24 mouse cellular contexts compared by ENCODE assay signal in the genomic region with DNA sequence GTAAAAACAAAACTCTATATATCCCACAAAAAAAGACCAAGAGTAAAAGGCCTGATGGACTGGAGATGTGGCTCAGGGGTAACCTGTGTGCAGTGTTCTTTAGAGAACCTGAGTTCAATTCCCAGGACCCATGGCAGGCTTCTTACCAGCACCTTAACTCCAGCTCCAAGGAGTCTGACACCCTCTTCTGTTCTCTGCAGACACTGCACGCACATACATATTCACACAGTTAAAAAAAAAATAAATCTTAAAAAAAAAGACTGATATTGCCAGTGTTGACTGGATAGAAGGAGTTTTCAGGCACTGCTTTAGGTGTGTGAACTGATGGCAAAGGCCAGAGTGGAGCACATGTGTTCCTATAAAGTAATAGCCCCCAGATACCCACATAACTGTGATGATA. TPM values are rescaled to one million over a fixed set of nuclear protein-coding genes. Genes with fewer than 3 reads are reported as not detected.
A peak's percentile ranks its signal among the peaks of the same experiment; 100 is the strongest.
DNase-seq lines count a peak whose midpoint lies in the region; ATAC-seq and TF ChIP-seq lines count a peak whose summit lies in the region.
"Had no signal": no experiment of that assay in that cellular context is flagged by ENCODE, and none has a peak within 500 bp of the region (broad histone marks: within the 10 kb centered on the region; RNA-seq: fewer than 3 reads in every experiment).

No protein-coding gene starts in this region.

- DNase-seq in gastrocnemius, adult 2 months, result no peak
- DNase-seq in gastrocnemius, adult 8-10 months (ENCODE audit: low spot score in 2 of 2), result no peak
- no peak for DNase-seq in lung, postnatal 0 days (ENCODE audit: low spot score)
- no peak for DNase-seq in lung, postnatal 36 days
- no peak for DNase-seq in spleen, postnatal 10 days (ENCODE audit: low spot score in 2 of 2)
- DNase-seq: adrenal gland, adult 2 months; adrenal gland, postnatal 25 days; cerebellum, adult 2 months; cerebellum, postnatal 14 days; embryo, embryonic 11 days; gastrocnemius, postnatal 10 days; heart, postnatal 10 days; heart, postnatal 4 days had no signal

- H3K4me1 ChIP-seq in intestine, postnatal 0 days (replicated peaks; ENCODE audit: control insufficient read depth, insufficient read depth, low read length), result no peaks in the 10 kb centered on the region
- H3K4me1 ChIP-seq in intestine, embryonic 16.5 days (ENCODE audit: control insufficient read depth, insufficient read depth, low read length), result peaks cover 3% of the 10 kb centered on the region; the same call in 1 of the 2 replicates
- peaks cover 3% of the 10 kb centered on the region; the same call in 1 of the 2 replicates for H3K4me1 ChIP-seq in lung, postnatal 0 days (ENCODE audit: insufficient read depth, low read depth, low read length)
- H3K4me1 ChIP-seq: hindbrain, embryonic 12.5 days had no signal

- 97% methylated on average over 1 of the region's 1 CpGs for WGBS in intestine, postnatal 0 days
- 86% methylated on average over 1 of the region's 1 CpGs for WGBS in intestine, embryonic 16.5 days
- WGBS in lung, postnatal 0 days, result 97% methylated on average over 1 of the region's 1 CpGs

- H3K36me3 ChIP-seq in intestine, postnatal 0 days (ENCODE audit: control insufficient read depth, insufficient read depth), result no peaks in the 10 kb centered on the region; the same call in 1 of the 2 replicates
- H3K36me3 ChIP-seq in intestine, embryonic 16.5 days (ENCODE audit: control insufficient read depth, insufficient read depth, low read length), result no peaks in the 10 kb centered on the region
- no peaks in the 10 kb centered on the region for H3K36me3 ChIP-seq in lung, postnatal 0 days (ENCODE audit: insufficient read depth, low read length)
- H3K36me3 ChIP-seq: embryonic facial prominence, embryonic 15.5 days; forebrain, embryonic 10.5 days; hindbrain, embryonic 12.5 days had no signal

- H3K9ac ChIP-seq in intestine, postnatal 0 days (ENCODE audit: low read depth, low read length), result no peak overlapping the region
- H3K9ac ChIP-seq in intestine, embryonic 16.5 days (ENCODE audit: low read depth, low read length), result no peak overlapping the region
- no peak overlapping the region for H3K9ac ChIP-seq in lung, postnatal 0 days (replicated peaks; ENCODE audit: low read depth)
- H3K9ac ChIP-seq: embryonic facial prominence, embryonic 15.5 days; hindbrain, embryonic 12.5 days had no signal

- intact Hi-C loops in gastrocnemius, adult 2 months (cut with DNase I), result no loop called here

- TF ChIP-seq CTCF in gastrocnemius, adult 2 months (IDR thresholded peaks at IDR 0.05), result peak; percentile 6
- TF ChIP-seq CTCF in intestine, postnatal 0 days (IDR thresholded peaks at IDR 0.05; ENCODE audit: low read depth), result peak; percentile 22; the same call in 1 of the 2 replicates
- TF ChIP-seq CTCF in lung, postnatal 0 days (IDR thresholded peaks at IDR 0.05), result peak; percentile 25; the same call in 1 of the 2 replicates

- H3K4me2 ChIP-seq in intestine, postnatal 0 days (replicated peaks; ENCODE audit: low read depth), result no peak overlapping the region
- no peak overlapping the region for H3K4me2 ChIP-seq in intestine, embryonic 16.5 days (ENCODE audit: low read depth, low read length)
- H3K4me2 ChIP-seq in lung, postnatal 0 days (replicated peaks; ENCODE audit: low read depth, low read length), result no peak overlapping the region
- H3K4me2 ChIP-seq: embryonic facial prominence, embryonic 15.5 days; hindbrain, embryonic 12.5 days had no signal

- H3K27me3 ChIP-seq in intestine, postnatal 0 days (replicated peaks; ENCODE audit: control insufficient read depth, insufficient read depth, low read length), result no peaks in the 10 kb centered on the region
- H3K27me3 ChIP-seq in intestine, embryonic 16.5 days (replicated peaks; ENCODE audit: control insufficient read depth, insufficient read depth, low read length), result no peaks in the 10 kb centered on the region
- H3K27me3 ChIP-seq in lung, postnatal 0 days (replicated peaks; ENCODE audit: insufficient read depth, low read length), result no peaks in the 10 kb centered on the region
- H3K27me3 ChIP-seq: embryonic facial prominence, embryonic 15.5 days; hindbrain, embryonic 12.5 days had no signal

- H3K9me3 ChIP-seq in intestine, postnatal 0 days (ENCODE audit: control insufficient read depth), result no peaks in the 10 kb centered on the region
- H3K9me3 ChIP-seq in intestine, embryonic 16.5 days (ENCODE audit: control insufficient read depth, low read length), result no peaks in the 10 kb centered on the region
- no peaks in the 10 kb centered on the region for H3K9me3 ChIP-seq in lung, postnatal 0 days (ENCODE audit: low read length)
- H3K9me3 ChIP-seq: embryonic facial prominence, embryonic 15.5 days; forebrain, embryonic 10.5 days; hindbrain, embryonic 12.5 days had no signal

- no peak for TF ChIP-seq EP300 in lung, postnatal 0 days (IDR thresholded peaks at IDR 0.05)

- no peak overlapping the region for H3K4me3 ChIP-seq in gastrocnemius, adult 2 months
- H3K4me3 ChIP-seq in intestine, postnatal 0 days (ENCODE audit: low read depth, low read length), result no peak overlapping the region
- no peak overlapping the region for H3K4me3 ChIP-seq in intestine, embryonic 16.5 days (ENCODE audit: low read length)
- H3K4me3 ChIP-seq in lung, postnatal 0 days (ENCODE audit: low read depth, low read length), result no peak overlapping the region
- H3K4me3 ChIP-seq: embryonic facial prominence, embryonic 15.5 days; erythroblast, embryonic 14.5 days; forebrain, embryonic 10.5 days; hindbrain, embryonic 12.5 days had no signal

- ATAC-seq in intestine, postnatal 0 days, result no peak
- no peak for ATAC-seq in intestine, embryonic 16.5 days
- ATAC-seq in lung, postnatal 0 days, result no peak
- ATAC-seq in megakaryocyte progenitor cell, adult 5-6 weeks (replicated peaks; ENCODE audit: poor library complexity), result 0 out of 2 replicates have a peak, but pooled peaks have one; percentile 31
- ATAC-seq: forebrain, embryonic 14.5 days had no signal

- H3K27ac ChIP-seq in gastrocnemius, adult 2 months, result no peak overlapping the region
- no peak overlapping the region for H3K27ac ChIP-seq in intestine, postnatal 0 days (ENCODE audit: low read depth, low read length)
- no peak overlapping the region for H3K27ac ChIP-seq in intestine, embryonic 16.5 days (ENCODE audit: low read length)
- no peak overlapping the region for H3K27ac ChIP-seq in lung, postnatal 0 days (ENCODE audit: low read length)
- H3K27ac ChIP-seq: embryonic facial prominence, embryonic 15.5 days; forebrain, embryonic 10.5 days; hindbrain, embryonic 12.5 days had no signal

RNA-seq across cellular contexts. Expression of gene Klhl5, which starts 18.8 kb away (rescaled TPM):
- 1 to 10 TPM; 5.1 to 5.9 TPM for total RNA-seq in gastrocnemius, adult 2 months (2021)
- 1 to 10 TPM; 4.5 to 6.0 (median 5.6) TPM for total RNA-seq in gastrocnemius, adult 8-10 months (2022)
- 7.7 and 8.1 TPM in 2 replicates for polyA plus RNA-seq in intestine, postnatal 0 days (2015; fragmentation: Nextera tagmentation; extraction: Ambion mirVana)
- polyA plus RNA-seq in intestine, embryonic 16.5 days (2015; fragmentation: Nextera tagmentation; extraction: Ambion mirVana), result 4.0 and 8.3 TPM in 2 replicates
- 69.3 and 72.0 TPM in 2 replicates for polyA plus RNA-seq in lung, postnatal 0 days (2015; fragmentation: Nextera tagmentation; extraction: Ambion mirVana)
- 84.6 and 87.6 TPM in 2 replicates for total RNA-seq in megakaryocyte progenitor cell, adult 5-6 weeks (2015)
- 49.1 and 58.1 TPM in 2 replicates for total RNA-seq in megakaryocyte progenitor cell, adult 5-6 weeks (2017)

RNA-seq across cellular contexts. Expression of gene Tmem156, which starts 34.2 kb away (rescaled TPM):
- total RNA-seq in gastrocnemius, adult 2 months (2021), result not detected
- under 1 TPM in 1 of 4 experiments, not detected in 3; 0.25 TPM for total RNA-seq in gastrocnemius, adult 8-10 months (2022)
- 1.0 and 1.4 TPM in 2 replicates for polyA plus RNA-seq in intestine, postnatal 0 days (2015; fragmentation: Nextera tagmentation; extraction: Ambion mirVana)
- 1.5 and 2.1 TPM in 2 replicates for polyA plus RNA-seq in intestine, embryonic 16.5 days (2015; fragmentation: Nextera tagmentation; extraction: Ambion mirVana)
- 1.9 TPM in 2 replicates for polyA plus RNA-seq in lung, postnatal 0 days (2015; fragmentation: Nextera tagmentation; extraction: Ambion mirVana)
- 29.2 and 30.6 TPM in 2 replicates for total RNA-seq in megakaryocyte progenitor cell, adult 5-6 weeks (2015)
- 38.0 and 41.3 TPM in 2 replicates for total RNA-seq in megakaryocyte progenitor cell, adult 5-6 weeks (2017)
- polyA plus RNA-seq: adrenal gland, adult 2 months; C2C12; embryonic facial prominence, embryonic 11.5 days; erythroblast, embryonic 14.5 days; forebrain, embryonic 10.5 days; heart, embryonic 14.5 days; hindbrain, embryonic 12.5 days had no signal

Comparison
In these comparisons a context has a peak if more than half of its experiments do, and no peak if none do; other contexts are left out.
1. RNA of gene Klhl5, which starts 18.8 kb away (total RNA-seq): 49.1 to 87.6 TPM in megakaryocyte progenitor cell, adult 5-6 weeks; 5.1 to 5.9 TPM in gastrocnemius, adult 2 months and 4.5 to 6.0 TPM in gastrocnemius, adult 8-10 months; every median in the first group is over 4 times any median in the second.
2. RNA of gene Tmem156, which starts 34.2 kb away (total RNA-seq): 29.2 to 41.3 TPM in megakaryocyte progenitor cell, adult 5-6 weeks; 0.25 TPM in gastrocnemius, adult 8-10 months and not detected in gastrocnemius, adult 2 months; every median in the first group is over 10 times any median in the second.
3. Peak in every context shown above with its lines, with median percentiles within 50 percentile points of each other: CTCF ChIP-seq.